Mouse (Mus musculus) liver, embryonic 11.5 days (tissue): ENCODE measurements around the gene Olfr995. TPM values are rescaled to one million over a fixed set of nuclear protein-coding genes. Genes with fewer than 3 reads are reported as not detected.

Experiments used
- ATAC-seq: fragments of 200-750 bp; cut with Nextera tagmentation; replicated peaks from 2 replicates; pipeline ENCODE4 v1.8.0; 2017; ENCODE audit warnings: moderate number of reproducible peaks, mild to moderate bottlenecking, moderate TSS enrichment, moderate library complexity; ENCODE audit not compliant: low FRiP score
- DNase-seq: peaks from one replicate; pipeline ENCODE4 v3.0.0-alpha.2; 2017; ENCODE audit warnings: low spot score
- H3K27ac ChIP-seq: fragments of 300-500 bp; sonication (generic); 2 replicates; pipeline ENCODE4 v1.5.1; 2014; ENCODE audit warnings: mild to moderate bottlenecking, low read depth, low read length, control low read depth
- H3K27me3 ChIP-seq: fragments of 300-500 bp; sonication (generic); replicated peaks from 2 replicates; pipeline ENCODE4 v1.6.1; 2014; ENCODE audit warnings: low read length, mixed read lengths; ENCODE audit not compliant: control insufficient read depth, insufficient read depth
- H3K36me3 ChIP-seq: fragments of 300-500 bp; sonication (generic); 2 replicates; pipeline ENCODE4 v1.6.1; 2014; ENCODE audit warnings: mild to moderate bottlenecking, low read length, moderate library complexity, mixed read lengths; ENCODE audit not compliant: control insufficient read depth, insufficient read depth
- H3K4me1 ChIP-seq: fragments of 300-500 bp; sonication (generic); replicated peaks from 2 replicates; pipeline ENCODE4 v1.6.1; 2014; ENCODE audit warnings: low read length, mixed read lengths; ENCODE audit not compliant: control insufficient read depth, insufficient read depth
- H3K4me2 ChIP-seq: fragments of 300-500 bp; sonication (generic); 2 replicates; pipeline ENCODE4 v1.6.1; 2014; ENCODE audit warnings: mild to moderate bottlenecking, control low read depth, moderate library complexity
- H3K4me3 ChIP-seq: fragments of 300-500 bp; sonication (generic); 2 replicates; pipeline ENCODE4 v1.5.1; 2014; ENCODE audit warnings: low read depth, low read length, control low read depth
- H3K9ac ChIP-seq: fragments of 300-500 bp; sonication (generic); 2 replicates; pipeline ENCODE4 v1.6.1; 2014; ENCODE audit warnings: low read depth, low read length, control low read depth
- H3K9me3 ChIP-seq: fragments of 300-500 bp; sonication (generic); 2 replicates; pipeline ENCODE4 v1.6.1; 2016; ENCODE audit warnings: low read length, inconsistent platforms, mixed read lengths; ENCODE audit not compliant: control insufficient read depth
- WGBS: fragments of 180-500 bp; shearing (Covaris S2); extraction: QIAGEN DNeasy Blood & Tissue Kit; methylation state at CpG from one replicate; pipeline ENCODE4 v1.1.7; 2014; 5-methylcytosine and 5-hydroxymethylcytosine counted together
- polyA plus RNA-seq: library from polyadenylated mRNA; unstranded; fragments of >200 nt; fragmentation: Nextera tagmentation; extraction: Ambion mirVana; gene quantifications from 2 replicates; pipeline ENCODE4 v1.2.1, GENCODE M21; 2014

The Olfr995 gene
- polyA plus RNA-seq: not detected in 2 replicates

DNA sequence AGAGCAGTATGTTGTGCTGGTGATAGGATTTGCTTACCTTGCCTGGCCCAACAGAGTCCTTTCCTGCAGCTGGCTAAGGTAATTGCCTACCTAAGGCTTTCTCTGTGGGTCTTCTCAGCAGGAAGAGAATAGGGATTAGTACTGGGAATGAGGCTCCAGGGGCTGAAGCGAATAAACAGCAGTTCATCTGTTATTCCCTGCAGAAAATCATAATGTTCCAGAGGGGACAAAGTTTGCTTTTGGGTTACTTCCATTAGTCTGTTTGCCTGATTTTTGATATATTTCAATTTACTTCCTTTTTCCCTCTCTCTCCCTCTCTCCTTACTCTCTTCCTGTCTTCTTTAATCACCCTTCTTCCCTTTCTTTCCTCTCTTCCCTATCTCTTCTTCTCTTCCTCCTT, at the start of gene Olfr995:
Gene Olfr995 (minus strand): TSS at position 101 of the 400 bp plus-strand sequence.
- Histone ChIP-seq H3K27me3 (no peaks in the 10 kb centered on the region), H3K36me3 (no peaks in the 10 kb centered on the region), H3K4me1 (no peaks in the 10 kb centered on the region), H3K4me3 (no peak within 1 kb of the TSS), H3K9ac (no peak within 1 kb of the TSS), H3K4me2 (no peak within 1 kb of the TSS), H3K27ac (no peak within 1 kb of the TSS), H3K9me3 (no peaks in the 10 kb centered on the region)
- DNase-seq (no peak), ATAC-seq (no peak)
- 16% methylated on average over 1 of the region's 1 CpGs for WGBS

DNA sequence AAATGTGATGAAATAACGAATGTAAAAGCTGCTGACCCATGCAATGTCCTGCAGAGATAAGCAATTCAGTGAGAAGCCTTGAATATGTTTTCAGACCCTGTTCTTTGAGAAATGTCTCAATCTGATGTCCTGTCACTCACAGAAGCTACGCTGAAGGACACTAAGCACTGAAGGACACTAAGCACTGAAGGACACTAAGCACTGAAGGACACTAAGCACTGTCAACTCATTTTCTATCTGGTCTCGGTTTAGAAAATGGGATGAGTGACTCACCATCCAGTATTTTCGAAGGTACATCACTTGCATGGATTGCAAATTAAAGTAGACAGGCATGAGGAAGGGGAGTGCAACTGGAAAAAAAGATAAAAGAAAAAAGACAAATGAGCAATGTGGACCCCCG, 47.0 kb upstream of the Olfr995 start:
- H3K9ac ChIP-seq: no peak overlapping the region
- no peak overlapping the region for H3K4me3 ChIP-seq
- no peaks in the 10 kb centered on the region for H3K27me3 ChIP-seq
- H3K27ac ChIP-seq: no peak overlapping the region
- 69% methylated on average over 5 of the region's 5 CpGs for WGBS
- DNase-seq: no peak
- H3K36me3 ChIP-seq: no peaks in the 10 kb centered on the region
- H3K9me3 ChIP-seq: no peaks in the 10 kb centered on the region
- ATAC-seq: no peak
- H3K4me2 ChIP-seq: no peak overlapping the region
- H3K4me1 ChIP-seq: no peaks in the 10 kb centered on the region

DNA sequence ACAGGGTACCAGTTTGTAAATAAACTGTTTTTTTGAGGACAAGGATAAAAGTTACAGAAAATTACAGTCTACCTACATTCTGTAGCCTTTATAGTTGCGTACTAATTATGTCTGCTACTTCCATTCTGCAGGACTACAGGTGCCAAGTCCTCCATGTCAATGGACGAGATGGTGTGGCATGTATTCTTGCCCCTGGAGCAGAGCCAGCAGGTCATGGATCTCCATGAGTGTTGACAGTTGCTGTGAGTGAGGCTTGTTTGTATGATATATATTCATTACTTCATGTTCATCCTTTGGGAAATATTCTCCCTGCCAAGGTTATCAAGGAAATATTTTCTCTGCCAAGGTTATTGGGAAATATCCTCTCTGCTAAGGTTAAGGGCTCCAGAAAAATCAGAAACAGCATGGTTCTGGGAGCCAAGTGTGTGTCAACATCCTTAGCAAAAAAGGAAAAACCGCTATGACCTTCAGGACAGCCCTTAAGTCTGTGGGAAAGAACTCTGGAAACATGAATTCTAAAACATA, 23.4 kb upstream of the Olfr995 start:
- Histone ChIP-seq H3K36me3 (no peaks in the 10 kb centered on the region), H3K4me2 (no peak overlapping the region), H3K4me3 (no peak overlapping the region), H3K9me3 (no peaks in the 10 kb centered on the region), H3K27ac (no peak overlapping the region), H3K9ac (no peak overlapping the region), H3K27me3 (no peaks in the 10 kb centered on the region), H3K4me1 (no peaks in the 10 kb centered on the region)
- DNase-seq (no peak), ATAC-seq (no peak)
- 65% methylated on average over 3 of the region's 3 CpGs for WGBS

DNA sequence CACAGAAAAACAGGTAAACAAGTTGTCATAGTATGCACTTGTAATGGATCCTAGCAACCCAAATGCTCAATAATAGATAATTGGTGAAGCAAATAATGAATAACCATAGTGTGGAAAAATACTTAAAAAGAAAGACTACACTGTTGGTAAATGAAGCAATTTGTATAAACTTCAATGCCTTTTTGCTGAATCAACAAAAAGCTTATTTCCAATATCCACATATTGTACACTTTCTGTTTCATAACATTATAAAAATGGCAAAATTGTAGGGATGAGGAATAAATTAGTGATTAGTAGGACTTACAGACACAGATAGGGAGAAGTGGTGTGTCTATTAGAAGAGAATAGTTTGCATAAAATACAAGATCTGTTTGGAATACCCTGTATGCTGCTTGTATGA, 893 bp downstream of the Olfr995 start:
- H3K9me3 ChIP-seq: no peaks in the 10 kb centered on the region
- H3K9ac ChIP-seq: no peak overlapping the region
- no peak overlapping the region for H3K27ac ChIP-seq
- DNase-seq: no peak
- H3K4me1 ChIP-seq: no peaks in the 10 kb centered on the region
- no peaks in the 10 kb centered on the region for H3K27me3 ChIP-seq
- no peak overlapping the region for H3K4me2 ChIP-seq
- no peak overlapping the region for H3K4me3 ChIP-seq
- no peak for ATAC-seq
- H3K36me3 ChIP-seq: no peaks in the 10 kb centered on the region

DNA sequence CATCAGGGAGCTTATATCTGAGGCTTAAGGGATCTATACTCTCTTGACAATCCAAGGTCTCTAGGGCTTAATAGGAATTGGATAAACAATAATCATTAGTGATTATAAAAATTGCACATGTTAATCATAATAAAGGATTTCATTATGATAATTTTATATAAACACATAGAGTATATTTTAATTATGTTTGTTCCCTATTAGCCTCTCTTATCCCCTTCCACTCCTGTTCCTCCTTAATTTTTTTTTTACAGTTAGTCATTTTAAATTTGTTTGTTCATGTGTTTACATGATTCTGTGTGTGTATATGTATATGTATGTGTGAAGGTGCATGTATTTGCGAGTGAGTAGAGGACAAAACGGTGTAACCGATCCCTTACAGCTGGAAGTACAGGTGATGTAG, 7.1 kb downstream of the Olfr995 start, which contains the start of gene Olfr994:
Gene Olfr994 (minus strand): TSS at position 101 of the 400 bp plus-strand sequence.
- no peaks in the 10 kb centered on the region for H3K27me3 ChIP-seq
- H3K4me3 ChIP-seq: no peak within 1 kb of the TSS
- 93% methylated on average over 3 of the region's 3 CpGs for WGBS
- H3K4me1 ChIP-seq: no peaks in the 10 kb centered on the region
- no peak within 1 kb of the TSS for H3K4me2 ChIP-seq
- H3K36me3 ChIP-seq: no peaks in the 10 kb centered on the region
- no peak for ATAC-seq
- H3K27ac ChIP-seq: no peak within 1 kb of the TSS
- no peaks in the 10 kb centered on the region for H3K9me3 ChIP-seq
- no peak for DNase-seq
- H3K9ac ChIP-seq: no peak within 1 kb of the TSS

DNA sequence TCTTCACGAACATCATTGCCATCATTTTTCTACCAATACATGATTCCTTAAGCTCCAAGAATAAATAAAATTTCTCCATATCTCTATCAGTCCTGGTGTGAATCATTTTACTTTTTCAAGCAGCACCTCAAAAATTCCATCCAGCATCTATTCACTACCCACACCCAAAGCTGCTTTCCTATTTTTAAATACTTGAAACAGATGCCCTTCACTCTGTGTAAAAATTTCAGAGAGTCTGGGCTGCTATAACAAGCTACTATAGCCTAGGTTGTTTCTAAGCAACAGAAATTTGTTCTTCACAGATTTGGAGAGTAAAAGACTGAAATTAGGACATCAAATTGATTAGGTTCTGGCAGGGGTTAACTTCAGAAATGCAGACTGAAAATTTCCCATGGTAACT, 17.5 kb downstream of the Olfr995 start:
- Histone ChIP-seq H3K4me2 (no peak overlapping the region), H3K27ac (no peak overlapping the region), H3K9me3 (no peaks in the 10 kb centered on the region), H3K27me3 (no peaks in the 10 kb centered on the region), H3K4me3 (no peak overlapping the region), H3K4me1 (no peaks in the 10 kb centered on the region), H3K36me3 (no peaks in the 10 kb centered on the region), H3K9ac (no peak overlapping the region)
- ATAC-seq (no peak), DNase-seq (no peak)
- WGBS: 71% methylated on average over 1 of the region's 1 CpGs

DNA sequence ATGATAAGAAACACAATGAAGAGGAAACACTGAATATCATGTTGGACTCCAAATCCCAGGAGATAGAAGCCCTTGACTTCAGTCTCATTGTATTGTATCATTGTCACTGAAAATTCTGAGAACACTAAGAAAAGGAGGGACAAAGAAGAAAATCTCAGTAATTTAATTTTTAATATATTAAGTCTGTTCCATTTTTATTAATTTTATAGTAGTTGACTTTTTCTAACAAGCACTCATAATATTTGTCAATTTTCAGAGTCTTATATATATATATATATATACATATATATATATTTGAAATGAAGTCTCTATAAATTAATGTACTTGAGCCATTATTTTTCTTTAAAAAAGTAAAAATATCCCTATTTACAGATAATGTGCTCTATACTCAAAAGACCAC, 28.7 kb downstream of the Olfr995 start, which contains the start of gene Olfr993:
Gene Olfr993 (minus strand): TSS at position 101 of the 400 bp plus-strand sequence.
- Histone ChIP-seq H3K9me3 (no peaks in the 10 kb centered on the region), H3K4me1 (no peaks in the 10 kb centered on the region), H3K4me3 (no peak within 1 kb of the TSS), H3K27me3 (no peaks in the 10 kb centered on the region), H3K4me2 (no peak within 1 kb of the TSS), H3K27ac (no peak within 1 kb of the TSS), H3K9ac (no peak within 1 kb of the TSS), H3K36me3 (no peaks in the 10 kb centered on the region)
- DNase-seq (no peak), ATAC-seq (no peak)

DNA sequence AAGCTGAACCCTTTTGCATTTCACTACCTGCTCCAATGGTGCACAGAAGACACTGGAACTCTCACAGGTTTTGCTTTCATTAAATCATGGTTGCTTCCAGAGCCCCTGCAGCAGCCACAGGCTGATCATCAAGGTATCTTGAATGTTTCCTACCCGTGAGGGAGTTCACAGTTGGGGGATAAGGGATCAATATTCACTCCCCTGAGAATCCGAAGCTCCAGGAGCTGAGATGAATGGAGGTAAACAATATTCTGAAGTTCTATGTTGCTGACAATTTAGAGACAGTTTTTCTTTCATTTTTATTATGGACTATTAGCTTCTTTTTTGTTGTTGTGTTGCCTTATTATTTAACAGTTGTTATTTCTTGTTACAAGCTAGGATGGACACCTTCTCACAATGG, 34.1 kb downstream of the Olfr995 start, which contains the start of gene Olfr992:
Gene Olfr992 (minus strand): TSS at position 101 of the 400 bp plus-strand sequence.
- no peak for DNase-seq
- WGBS: 31% methylated on average over 2 of the region's 2 CpGs
- H3K4me2 ChIP-seq: no peak within 1 kb of the TSS
- no peaks in the 10 kb centered on the region for H3K9me3 ChIP-seq
- ATAC-seq: no peak
- no peaks in the 10 kb centered on the region for H3K27me3 ChIP-seq
- no peaks in the 10 kb centered on the region for H3K4me1 ChIP-seq
- H3K36me3 ChIP-seq: no peaks in the 10 kb centered on the region
- H3K9ac ChIP-seq: no peak within 1 kb of the TSS
- H3K4me3 ChIP-seq: no peak within 1 kb of the TSS
- H3K27ac ChIP-seq: no peak within 1 kb of the TSS
